Mouse (Mus musculus) lung, postnatal 0 days (tissue): ENCODE results near the gene Pip5k1b.

ENCODE experiments used
- CTCF ChIP-seq: IDR thresholded peaks from 2 replicates; pipeline ENCODE4 v1.5.1; 2016; ENCODE audit warnings: antibody characterized with exemption, mild to moderate bottlenecking
- EP300 ChIP-seq: IDR thresholded peaks from 2 replicates; pipeline ENCODE4 v1.6.1; 2016; ENCODE audit warnings: antibody characterized with exemption, mild to moderate bottlenecking, control low read depth

DNA sequence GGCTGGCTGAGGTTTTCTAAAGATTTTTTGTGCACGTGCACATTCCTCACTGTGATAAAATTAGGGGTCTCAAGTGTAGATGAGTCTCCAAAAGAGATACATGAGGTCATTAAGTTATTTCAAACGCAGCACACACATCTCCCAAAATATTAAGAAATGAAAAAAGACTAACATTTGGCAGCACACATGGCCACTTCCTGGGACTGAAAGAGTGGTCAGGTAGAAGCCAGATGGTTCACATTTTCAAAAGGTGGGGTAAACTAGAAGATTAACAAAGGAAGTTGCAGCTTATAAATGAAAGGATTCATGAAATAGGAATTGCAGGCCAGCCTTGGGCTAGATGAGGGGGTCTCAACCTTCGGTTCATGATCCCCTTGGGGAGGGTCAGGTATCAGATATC, 19.4 kb downstream of the Pip5k1b start:
- no peak for TF ChIP-seq CTCF
- TF ChIP-seq EP300: no peak
